Mouse (Mus musculus) brain, embryonic 14.5 days (tissue): ENCODE measurements around the gene Aldh3b2. TPM values are rescaled to one million over a fixed set of nuclear protein-coding genes. Genes with fewer than 3 reads are reported as not detected.

ENCODE experiments used
- DNase-seq: peaks from one replicate; pipeline ENCODE4 v3.0.0-alpha.2; 2011; ENCODE audit warnings: low read depth
- CTCF ChIP-seq: fragments of 200-500 bp; IDR thresholded peaks from 2 replicates; pipeline ENCODE4 v1.5.1; 2012; ENCODE audit warnings: inconsistent platforms, mild to moderate bottlenecking, moderate library complexity, borderline replicate concordance; ENCODE audit not compliant: insufficient read depth, insufficient read length; ENCODE audit errors: extremely low read depth
- POLR2A ChIP-seq: fragments of 200-500 bp; IDR thresholded peaks from 2 replicates; pipeline ENCODE4 v1.6.1; 2012; ENCODE audit warnings: mild to moderate bottlenecking, inconsistent platforms, borderline replicate concordance; ENCODE audit not compliant: poor library complexity, insufficient read depth, insufficient read length, severe bottlenecking; ENCODE audit errors: extremely low read depth
- polyA plus RNA-seq: library from polyadenylated mRNA; depleted of rRNA; stranded (reverse); fragments of >200 nt; gene quantifications from 2 replicates; pipeline ENCODE4 v1.2.3, GENCODE M21; 2012

Gene Aldh3b2
- polyA plus RNA-seq, 1 experiment, result 1.3 TPM

GRCm38 (mm10) chr19:4001752-4002151 is 29.6 kb downstream of the Aldh3b2 start:
- no peak for DNase-seq
- no peak for TF ChIP-seq POLR2A
- no peak for TF ChIP-seq CTCF

GRCm38 (mm10) chr19:4003112-4003511 is 31.0 kb downstream of the Aldh3b2 start, which contains the start of gene Doc2g:
Gene Doc2g, plus strand, starts transcription at chr19:4003313.
- TF ChIP-seq POLR2A, result no peak
- no peak for TF ChIP-seq CTCF
- DNase-seq, result no peak

GRCm38 (mm10) chr19:4003641-4004040 is 31.5 kb downstream of the Aldh3b2 start:
- TF ChIP-seq POLR2A, result no peak
- TF ChIP-seq CTCF, result no peak
- no peak for DNase-seq

GRCm38 (mm10) chr19:4004331-4004730 is 32.2 kb downstream of the Aldh3b2 start:
- no peak for DNase-seq
- TF ChIP-seq CTCF, result no peak
- no peak for TF ChIP-seq POLR2A

GRCm38 (mm10) chr19:4005091-4005490 is 33.0 kb downstream of the Aldh3b2 start:
- no peak for DNase-seq
- TF ChIP-seq POLR2A, result no peak

GRCm38 (mm10) chr19:4005971-4006370 is 33.8 kb downstream of the Aldh3b2 start:
- TF ChIP-seq CTCF, result no peak
- no peak for TF ChIP-seq POLR2A
- no peak for DNase-seq

GRCm38 (mm10) chr19:4011086-4011485 is 39.0 kb downstream of the Aldh3b2 start:
- TF ChIP-seq CTCF (no peak), POLR2A (no peak)
- no peak for DNase-seq

GRCm38 (mm10) chr19:4012432-4013022 is 40.4 kb downstream of the Aldh3b2 start, which contains the start of gene Ndufv1:
Gene Ndufv1, minus strand, starts transcription at chr19:4012806.
- DNase-seq, result peak; percentile 100
- TF ChIP-seq CTCF (peak; percentile 83; the same call in 1 of the 2 replicates), POLR2A (peak; percentile 32; the same call in 1 of the 2 replicates)

- DNase-seq, result no peak
- TF ChIP-seq POLR2A (no peak), CTCF (no peak)
Observed at GRCm38 (mm10) chr19:4013066-4013465, 40.9 kb downstream of the Aldh3b2 start.

- no peak for DNase-seq
- no peak for TF ChIP-seq CTCF
- no peak for TF ChIP-seq POLR2A
Observed at GRCm38 (mm10) chr19:4014802-4015201, 42.7 kb downstream of the Aldh3b2 start.

GRCm38 (mm10) chr19:4015635-4016034 is 43.5 kb downstream of the Aldh3b2 start:
- DNase-seq, result no peak
- TF ChIP-seq CTCF (no peak), POLR2A (no peak)

GRCm38 (mm10) chr19:4017921-4018587 is 45.9 kb downstream of the Aldh3b2 start:
- TF ChIP-seq CTCF (no peak), POLR2A (no peak)
- no peak for DNase-seq
